Mouse (Mus musculus): Measurements from ENCODE around the gene Dnajb12. TPM values are rescaled to one million over a fixed set of nuclear protein-coding genes. Genes with fewer than 3 reads are reported as not detected.
"Not testable (repeated sequence)": the region's sequence is repeated elsewhere in the genome, so short reads cannot be mapped to it uniquely, and the experiment has no call there.

The Dnajb12 gene
- total RNA-seq, 4 experiments from 2014 or later, result 38.1 to 44.8 (median 44.4) TPM

DNA sequence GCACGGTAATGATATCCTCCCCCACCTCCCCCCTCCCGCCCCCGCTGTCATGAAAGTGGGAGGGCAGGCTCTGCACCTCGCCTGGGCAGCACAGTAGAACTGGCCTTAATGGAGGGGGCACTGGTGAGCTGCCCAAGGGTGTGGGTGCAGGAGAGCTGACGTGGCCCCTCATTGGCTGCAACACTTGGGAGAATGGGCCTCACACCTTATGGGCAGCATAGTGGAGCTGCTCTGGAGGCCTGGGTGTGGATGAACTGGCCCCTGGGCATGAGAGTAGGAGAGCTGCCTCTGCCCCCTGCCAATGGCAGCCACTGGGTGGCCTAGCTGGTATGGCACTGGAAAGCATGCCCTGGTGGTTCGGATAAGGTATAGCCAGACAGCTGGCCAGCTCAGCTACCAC, 9.3 kb upstream of the Dnajb12 start:
- DNase-seq (ENCODE audit: low spot score), result no peak

DNA sequence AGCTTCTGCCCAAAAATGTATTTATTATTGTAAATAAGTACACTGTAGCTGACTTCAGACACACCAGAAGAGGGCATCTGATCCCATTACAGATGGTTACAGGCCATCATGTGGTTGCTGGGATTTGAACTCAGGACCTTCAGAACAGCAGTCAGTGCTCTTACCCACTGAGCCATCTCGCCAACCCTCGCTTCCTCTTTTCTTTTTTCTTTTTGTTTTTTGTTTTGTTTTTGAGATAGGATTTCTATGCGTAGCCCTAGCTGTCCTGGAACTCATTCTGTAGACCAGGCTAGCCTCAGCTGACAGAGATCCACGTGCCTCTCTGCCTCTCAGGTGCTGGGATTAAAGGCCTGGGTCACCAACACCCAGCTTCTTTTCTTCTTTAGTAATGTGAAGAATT, 6.7 kb upstream of the Dnajb12 start:
- not testable (repeated sequence) for DNase-seq (ENCODE audit: low spot score)

DNA sequence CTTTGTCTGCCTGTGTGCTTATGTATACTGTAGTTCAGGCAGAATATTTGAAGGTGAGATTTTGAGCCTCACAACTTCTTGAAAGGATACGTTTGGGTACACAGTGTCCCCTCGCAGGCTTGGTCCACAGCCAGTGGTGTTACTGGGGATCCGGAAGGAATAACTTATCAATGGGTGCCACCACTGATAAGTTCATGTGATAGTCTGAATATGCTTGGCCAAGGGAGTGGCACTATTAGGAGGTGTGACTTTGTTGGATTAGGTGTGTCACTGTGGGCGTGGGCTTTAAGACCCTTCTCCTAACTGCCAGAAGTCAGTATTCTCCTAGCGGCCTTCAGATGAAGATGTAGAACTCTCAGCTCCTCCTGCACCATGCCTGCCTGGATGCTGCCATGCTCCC, 6.2 kb upstream of the Dnajb12 start:
- no peak for DNase-seq (ENCODE audit: low spot score)

DNA sequence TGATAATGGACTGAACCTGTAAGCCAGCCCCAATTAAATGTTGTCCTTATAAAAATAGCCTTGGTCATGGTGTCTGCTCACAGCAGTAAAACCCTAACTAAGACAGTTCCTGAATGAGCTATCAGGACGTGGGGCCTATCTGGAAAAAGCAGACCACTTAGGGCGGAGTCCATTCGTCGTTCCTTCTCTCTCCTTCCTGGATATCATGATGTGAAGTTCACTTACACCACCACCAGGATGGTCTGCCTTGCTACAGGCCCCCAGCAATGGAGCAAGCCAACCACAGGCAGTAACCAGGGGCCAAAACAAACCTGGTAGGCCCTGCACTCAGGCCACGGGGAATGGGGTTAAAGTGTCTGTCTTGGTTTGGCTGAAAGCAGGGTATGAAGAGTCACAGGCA, 5.7 kb upstream of the Dnajb12 start:
- DNase-seq (ENCODE audit: low spot score), result no peak

DNA sequence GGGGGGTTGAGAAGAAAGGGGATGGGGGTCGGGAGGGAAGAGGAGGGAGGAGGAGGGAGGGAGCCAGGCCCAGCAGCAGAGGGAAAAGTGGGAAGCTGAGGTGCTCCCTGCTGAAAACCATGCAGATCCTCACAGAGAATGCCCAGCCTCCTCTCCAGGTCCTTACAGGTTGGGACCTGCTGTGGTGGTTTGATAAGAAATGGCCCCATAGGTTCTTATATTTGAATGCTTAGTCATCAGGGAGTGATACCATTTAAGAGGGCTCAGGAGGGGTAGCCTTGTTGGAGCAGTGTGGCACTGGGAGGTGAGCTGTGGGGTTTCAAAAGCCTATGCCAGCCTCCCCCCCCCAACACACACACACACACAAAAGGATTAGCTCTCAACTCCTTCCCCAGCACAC, 4.0 kb upstream of the Dnajb12 start:
- DNase-seq (ENCODE audit: low spot score), result no peak

DNA sequence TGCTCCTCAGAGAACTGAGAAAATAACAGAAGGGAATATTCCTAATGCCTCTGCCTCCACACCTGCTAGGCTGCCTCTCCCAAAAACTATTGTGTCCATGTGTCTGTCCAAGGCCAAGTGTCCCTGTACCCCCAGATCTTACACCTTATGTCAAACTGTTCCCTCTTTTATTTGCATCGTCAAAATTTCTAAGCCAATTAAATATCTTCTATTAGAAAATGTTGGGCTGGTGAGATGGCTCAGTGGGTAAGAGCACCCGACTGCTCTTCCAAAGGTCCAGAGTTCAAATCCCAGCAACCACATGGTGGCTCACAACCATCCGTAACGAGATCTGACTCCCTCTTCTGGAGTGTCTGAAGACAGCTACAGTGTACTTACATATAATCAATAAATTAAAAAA, 2.7 kb upstream of the Dnajb12 start:
- DNase-seq (ENCODE audit: low spot score), result not testable (repeated sequence)

DNA sequence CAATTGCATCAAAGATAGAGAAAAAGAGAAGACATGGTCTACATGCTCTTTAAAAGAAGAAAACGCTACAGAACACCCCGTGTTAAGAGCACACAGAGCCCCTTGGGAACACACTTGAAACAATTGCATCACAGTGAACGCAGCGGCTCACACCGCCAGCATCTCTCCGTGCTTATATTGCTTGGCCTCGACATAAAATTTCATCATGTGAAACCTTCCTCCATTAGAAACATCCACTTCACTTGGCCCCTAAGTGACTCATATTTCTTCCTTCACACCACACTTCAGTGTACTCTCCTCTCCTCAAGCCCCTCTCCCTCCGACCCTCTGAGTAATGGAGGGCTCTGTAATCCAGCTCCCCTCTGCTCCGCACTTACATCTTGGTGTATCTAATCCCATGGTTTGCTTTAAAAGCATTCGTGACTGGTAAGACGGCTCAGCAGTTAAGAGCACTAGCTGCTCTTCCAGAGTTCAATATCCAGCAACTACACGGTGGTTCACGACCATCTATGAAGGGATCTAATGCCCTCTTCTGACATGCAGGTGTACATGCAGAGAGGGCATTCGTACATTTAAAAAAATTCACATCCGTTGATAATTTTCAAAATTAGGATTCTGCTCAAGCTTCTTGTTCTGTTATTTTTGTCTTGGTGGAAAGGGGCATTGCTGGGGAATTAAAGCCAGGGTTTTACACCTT, 1.8 kb upstream of the Dnajb12 start:
- DNase-seq (ENCODE audit: low spot score), result no peak

DNA sequence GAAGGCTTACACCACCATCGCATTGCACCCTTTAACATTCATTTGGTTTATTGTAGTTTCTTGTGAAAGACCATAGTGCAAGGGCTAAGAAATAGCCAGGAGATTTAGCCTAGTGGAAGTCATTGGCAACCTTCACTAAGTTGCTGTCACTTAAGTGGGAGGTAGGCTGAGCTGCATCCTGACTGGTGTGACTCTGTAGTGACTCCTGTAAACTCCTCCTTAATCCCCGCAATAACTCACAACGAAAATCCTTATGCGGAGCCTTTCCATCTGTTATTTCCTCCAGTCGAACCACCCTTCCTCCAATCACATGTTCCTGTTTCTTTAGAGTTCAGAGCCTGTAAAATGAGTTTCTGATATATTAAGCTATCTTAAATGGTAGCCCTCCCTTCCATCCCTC, 533 bp upstream of the Dnajb12 start:
- DNase-seq (ENCODE audit: low spot score), result no peak

DNA sequence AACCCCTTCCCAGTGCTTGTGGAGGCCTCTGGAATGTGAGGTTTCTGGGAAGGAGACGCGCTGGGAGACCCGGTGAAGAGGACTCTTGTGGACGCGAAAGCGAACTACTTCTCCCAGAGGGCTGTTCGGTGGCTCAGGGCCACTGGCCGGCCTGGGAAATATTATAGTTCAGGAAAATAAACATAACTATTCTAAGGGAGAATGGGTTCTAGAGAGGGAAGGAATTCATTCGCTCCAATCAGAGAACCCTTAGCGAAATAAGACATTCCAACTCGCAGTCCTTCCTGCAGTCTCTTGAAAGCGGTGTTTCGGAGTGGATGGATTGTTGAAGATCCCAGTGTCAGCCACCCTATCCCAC, 652 bp downstream of the Dnajb12 start:
- no peak for DNase-seq (ENCODE audit: low spot score)

DNA sequence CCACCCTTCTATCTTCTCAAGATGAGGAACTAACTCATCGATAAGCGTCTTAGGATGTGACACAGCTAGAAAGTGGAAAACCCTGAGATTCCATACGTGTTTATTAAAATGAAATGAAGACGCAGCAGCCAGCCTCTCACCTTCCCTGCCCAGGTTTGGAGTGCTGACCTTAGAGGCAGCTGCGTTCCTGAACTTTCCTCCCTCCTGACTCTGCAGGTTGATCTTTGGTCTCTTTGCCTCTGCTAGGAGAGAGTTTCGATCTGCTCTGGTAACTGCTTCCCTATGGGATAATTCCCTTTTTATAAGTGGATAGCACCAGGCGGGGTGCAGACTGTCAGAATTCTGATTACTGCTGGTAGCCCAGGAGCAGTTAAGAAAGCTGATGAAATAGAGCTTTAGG, 1.5 kb downstream of the Dnajb12 start:
- no peak for DNase-seq (ENCODE audit: low spot score)

DNA sequence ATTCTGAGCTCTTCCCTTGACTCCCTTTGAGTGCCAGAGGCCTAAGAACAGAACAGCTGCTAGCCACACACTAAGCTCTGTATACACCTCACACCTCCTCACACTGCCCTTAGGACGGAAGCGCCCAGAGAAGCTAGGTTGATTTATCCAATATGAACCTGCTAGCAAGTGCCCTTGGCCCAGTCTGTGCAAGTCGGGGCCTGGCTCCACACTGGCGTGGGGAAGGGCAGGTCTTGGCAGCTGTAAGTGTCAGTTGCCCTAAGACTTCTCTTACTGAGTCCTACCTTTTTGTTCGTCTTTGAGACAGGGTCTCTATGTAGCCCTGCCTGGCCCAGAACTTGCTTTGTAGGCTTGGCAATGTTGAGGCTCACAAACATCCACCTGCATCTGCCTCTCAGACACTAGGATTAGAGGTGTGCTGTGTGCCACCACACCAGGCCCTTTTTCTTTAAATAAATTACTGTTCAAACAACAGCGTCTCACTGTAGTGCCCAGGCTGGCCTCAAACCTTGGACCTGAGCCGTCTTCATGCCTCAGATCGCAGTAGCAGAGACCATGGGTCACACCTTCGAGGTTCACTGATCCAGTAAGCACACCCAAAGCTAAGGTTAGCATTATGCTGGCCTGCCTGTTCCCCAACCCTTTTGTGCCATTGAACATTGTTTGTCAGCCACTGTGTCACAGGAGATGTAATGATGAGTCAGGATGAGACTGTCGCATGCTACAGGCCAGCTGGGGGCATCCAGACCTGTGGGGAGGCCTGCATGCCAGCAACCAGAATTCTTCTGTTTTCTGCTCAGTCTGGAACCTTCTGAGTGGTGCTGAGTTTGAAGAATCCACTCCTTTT, 5.2 kb downstream of the Dnajb12 start:
- no peak for DNase-seq (ENCODE audit: low spot score)

DNA sequence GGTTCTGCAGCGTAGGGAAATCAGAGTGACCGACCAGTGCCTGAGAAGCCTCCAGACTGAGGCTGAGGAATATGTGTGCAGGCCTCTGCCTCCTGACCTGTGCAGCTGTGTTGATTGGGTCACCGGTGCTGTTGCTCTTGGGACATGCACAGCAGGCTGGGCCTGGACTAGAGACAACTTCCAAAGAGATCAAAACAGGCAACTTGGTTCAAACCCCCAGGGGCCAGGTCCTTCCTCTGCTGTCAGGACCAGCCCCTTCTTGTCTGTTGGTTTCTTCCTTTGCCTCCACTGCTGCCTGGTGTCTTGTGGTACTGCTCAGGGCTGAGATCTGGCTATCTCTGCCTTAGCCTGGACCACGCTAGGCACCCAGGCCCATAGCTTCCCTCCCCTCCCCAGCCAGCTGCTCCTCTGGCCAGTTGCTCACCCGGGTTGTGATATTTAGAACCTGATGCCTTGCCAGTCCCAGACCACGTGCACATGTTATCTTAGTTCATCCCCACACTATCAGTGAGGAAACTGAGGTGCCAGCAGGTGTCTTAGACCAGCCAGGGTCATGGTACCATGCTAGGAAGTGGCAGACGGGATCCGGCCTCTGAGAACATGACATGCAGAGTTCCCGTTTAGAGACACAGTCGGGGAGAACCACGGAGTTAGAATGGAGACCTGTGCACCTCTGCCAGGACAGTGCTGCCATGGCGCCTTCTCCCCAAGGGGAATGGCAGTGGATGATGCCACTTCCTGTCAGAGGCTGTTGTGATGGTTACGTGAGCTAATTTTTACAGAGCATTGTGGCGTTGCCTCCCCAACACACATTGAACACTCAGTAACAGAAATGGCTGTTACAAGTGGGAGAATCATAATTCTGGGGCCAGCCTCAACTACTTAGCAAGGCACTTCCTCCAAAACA, 6.1 kb downstream of the Dnajb12 start:
- DNase-seq (ENCODE audit: low spot score), result no peak

DNA sequence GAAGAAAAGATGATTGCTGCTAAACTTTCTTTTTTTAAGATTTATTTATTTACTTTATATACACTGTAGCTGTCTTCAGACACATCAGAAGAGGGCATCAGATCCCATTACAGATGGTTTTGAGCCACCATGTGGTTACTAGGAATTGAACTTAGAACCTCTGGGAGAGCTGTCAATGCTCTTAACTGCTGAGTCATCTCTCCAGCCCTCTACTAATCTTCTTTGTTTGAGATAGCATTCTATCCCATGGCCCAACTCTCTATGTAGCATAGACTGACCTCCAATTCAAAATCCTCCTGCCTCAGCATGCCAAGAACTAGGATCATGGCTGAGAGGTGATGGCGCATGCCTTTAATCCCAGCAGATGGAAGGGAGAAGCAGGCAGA, 6.7 kb downstream of the Dnajb12 start:
- DNase-seq (ENCODE audit: low spot score), result no peak

DNA sequence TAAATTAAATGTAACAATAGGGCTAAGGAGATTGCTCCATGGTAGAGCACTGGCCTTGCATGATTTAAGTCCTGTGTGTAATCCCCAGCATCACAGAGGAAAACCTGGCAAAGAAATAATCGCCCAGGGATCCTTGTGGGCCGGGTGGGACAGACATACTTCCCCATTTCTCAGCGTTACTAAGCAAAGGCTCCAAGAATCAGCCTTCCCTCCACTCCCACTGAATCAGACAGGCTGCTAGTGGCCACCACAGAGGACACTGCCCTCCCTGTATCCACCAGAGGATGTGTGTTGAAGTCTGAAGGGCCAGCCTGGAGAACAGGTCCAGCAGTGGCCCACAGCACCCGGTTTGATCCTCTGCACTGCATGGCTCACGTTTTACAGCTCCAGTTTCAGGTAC, 8.1 kb downstream of the Dnajb12 start:
- DNase-seq (ENCODE audit: low spot score), result no peak

DNA sequence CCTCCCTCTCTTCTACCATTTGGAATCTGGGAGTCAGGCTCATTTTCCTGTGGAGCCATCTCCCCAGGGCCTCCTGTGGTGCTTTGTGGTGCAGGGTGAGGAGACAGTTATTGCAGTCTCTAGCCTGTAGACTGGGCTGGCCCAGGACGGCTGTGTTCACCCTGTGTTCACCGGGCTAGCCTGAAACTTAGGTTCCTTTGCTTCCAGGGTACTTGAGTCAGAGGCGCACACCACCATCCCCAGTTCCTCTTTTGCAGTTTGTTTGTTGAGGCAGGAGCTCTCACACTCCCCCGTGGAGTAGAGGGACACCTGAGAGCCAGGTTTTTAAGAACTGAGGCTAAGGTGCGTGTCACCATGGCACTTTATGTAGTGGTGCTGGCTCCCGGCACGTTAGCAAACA, 10.0 kb downstream of the Dnajb12 start:
- DNase-seq (ENCODE audit: low spot score), result no peak

DNA sequence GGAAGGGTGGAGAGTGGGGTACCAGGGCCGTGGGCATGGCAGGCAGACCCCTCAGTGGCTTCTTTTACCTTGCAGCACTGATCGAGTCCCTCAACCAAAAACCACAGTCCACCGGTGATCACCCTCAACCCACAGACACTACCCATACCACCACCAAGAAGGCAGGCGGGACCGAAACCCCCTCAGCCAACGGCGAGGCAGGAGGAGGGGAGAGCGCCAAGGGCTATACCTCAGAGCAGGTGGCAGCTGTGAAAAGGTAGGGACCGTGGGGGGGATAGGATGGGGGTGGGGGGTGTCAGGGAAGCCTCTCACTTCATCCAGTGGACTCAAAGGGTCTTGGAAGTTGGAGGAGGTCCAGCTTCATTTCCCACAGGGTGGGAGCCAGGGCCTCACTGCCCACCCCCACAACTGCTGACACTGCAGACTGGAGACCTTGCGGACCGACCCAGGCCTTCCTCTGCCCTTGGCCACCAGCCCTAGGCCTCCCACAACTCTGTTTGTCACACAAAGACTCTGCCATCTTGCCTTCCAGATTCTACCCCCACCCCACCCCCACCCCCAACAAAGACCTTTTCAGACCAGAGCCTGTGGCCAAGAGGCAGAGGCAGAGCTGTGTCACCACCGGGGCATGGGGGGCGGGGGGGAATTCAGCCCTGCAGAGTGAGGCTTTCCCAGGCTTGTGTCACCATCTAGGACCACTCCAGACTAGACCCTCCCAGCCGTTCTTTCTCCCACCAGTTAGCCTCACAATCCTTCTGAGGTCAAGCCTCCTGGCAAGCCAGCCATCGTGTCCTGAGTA, 10.8 kb downstream of the Dnajb12 start:
- DNase-seq (ENCODE audit: low spot score), result no peak

DNA sequence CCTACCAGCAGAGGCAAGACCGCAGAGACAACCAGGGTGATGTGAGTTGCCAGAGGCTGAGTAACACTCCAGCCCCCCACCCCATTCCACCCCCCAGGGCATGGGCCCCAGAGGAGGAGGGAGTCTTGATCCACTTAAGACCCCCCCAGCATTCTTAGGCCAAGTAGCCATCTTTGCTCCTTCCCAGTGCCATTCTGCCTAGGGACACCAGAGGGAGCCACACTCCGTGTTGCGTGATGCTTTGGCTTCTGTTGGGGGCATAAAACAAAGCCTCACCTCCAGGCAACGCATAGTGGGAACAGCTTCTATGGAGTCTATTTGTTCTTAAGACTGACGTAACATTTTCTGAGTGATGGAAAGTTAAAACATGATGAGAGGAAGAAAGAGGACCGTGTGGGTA, 13.6 kb downstream of the Dnajb12 start:
- peak; percentile 70 for DNase-seq (ENCODE audit: low spot score)

DNA sequence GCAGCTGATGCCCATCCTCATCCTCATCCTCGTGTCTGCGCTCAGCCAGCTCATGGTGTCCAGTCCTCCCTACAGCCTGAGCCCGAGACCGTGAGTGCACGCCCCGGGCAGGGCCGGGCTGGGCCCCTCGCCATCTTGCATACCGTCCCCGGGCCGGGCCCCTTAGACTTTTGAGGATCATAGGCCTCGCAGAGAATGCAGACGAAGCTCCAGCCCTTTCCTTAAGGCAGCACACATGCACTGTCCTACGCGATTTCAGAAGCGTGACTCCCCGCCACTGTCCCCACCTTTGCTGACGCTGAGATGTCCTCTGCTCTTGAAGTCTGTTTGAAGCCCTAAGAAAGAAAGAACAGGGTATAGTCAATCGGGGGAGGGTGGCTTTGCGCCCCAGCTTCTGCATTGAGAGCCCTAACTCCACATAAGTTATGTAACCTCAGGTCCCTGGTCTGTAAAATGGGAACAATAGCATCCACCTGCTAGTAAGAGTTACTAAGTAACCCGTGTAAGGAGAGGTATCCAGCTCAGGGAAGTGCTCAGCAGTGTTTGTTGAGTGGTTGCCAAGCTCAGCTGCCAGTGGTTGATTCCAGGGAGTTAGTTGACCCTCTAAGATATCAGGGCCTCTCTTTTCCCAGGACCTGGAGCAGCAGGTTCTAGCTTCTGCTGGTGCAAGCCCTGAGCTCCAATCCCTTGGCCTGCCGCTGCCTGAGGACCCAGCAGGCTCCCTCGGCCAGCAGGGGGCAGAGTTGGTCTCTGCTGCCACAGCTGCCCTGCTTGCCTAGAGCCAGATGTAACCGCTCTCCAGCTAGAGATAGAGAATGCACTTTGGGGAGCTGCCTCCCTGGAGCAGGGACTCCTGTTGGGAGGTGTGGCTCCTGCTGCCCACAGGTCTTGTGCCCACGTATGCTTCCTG, 15.2 kb downstream of the Dnajb12 start:
- peak; percentile 77 for DNase-seq (ENCODE audit: low spot score)

DNA sequence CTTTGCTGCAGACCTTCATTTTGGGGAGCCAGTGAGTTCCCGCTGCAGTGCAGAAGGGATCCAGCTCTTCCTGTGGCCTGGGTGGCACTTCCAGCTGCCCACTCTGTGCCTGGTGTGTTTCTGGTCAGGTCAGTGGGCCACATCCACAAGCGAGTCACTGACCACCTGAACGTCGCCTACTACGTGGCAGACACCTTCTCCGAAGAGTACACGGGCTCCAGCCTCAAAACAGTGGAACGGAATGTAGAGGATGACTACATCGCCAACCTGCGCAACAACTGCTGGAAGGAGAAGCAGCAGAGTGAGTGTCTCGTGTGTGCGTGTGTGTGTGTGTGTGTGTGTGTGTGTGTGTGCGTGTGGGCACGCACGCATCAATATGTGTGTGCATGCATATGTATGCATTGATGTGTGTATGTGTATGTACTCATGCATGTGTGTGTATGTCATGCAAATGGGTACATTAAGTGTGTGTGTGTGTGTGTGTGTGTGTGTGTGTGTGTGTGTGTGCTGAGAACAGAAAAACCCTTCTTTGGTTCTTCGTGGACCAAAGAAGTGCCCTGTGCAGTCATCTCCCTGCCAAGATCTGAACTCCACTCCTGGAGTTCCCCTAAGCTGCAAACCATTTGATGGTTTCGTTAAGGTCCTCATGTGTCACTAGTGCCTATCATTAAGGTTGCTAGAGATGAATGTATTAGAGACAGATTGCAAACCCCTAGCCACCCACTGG, 16.3 kb downstream of the Dnajb12 start:
- DNase-seq (ENCODE audit: low spot score), result no peak

DNA sequence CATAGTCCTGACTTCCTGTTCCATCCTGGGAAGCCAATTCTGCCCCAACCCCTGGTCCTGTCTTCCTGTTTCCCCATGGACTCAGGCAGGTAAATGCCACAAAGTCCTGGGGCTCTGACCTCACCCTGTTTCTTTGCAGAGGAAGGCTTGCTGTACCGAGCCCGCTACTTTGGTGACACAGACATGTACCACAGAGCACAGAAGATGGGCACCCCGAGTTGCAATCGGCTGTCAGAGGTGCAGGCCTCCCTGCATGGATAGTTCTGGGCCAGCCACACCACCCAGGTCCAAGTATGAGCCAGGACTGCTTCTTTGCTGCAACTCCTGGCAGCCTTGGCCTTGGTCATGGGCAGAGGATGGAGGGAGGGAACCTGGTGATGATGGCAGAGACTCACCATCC, 16.9 kb downstream of the Dnajb12 start:
- DNase-seq (ENCODE audit: low spot score), result no peak
